Mouse (Mus musculus): ENCODE data around the gene Zfp787.
"Not testable (repeated sequence)": the region's sequence is repeated elsewhere in the genome, so short reads cannot be mapped to it uniquely, and the experiment has no call there.

The Zfp787 gene

GRCm38 (mm10) chr7:6161541-6161940, 5.7 kb upstream of the Zfp787 start:
- no peak for DNase-seq

DNA sequence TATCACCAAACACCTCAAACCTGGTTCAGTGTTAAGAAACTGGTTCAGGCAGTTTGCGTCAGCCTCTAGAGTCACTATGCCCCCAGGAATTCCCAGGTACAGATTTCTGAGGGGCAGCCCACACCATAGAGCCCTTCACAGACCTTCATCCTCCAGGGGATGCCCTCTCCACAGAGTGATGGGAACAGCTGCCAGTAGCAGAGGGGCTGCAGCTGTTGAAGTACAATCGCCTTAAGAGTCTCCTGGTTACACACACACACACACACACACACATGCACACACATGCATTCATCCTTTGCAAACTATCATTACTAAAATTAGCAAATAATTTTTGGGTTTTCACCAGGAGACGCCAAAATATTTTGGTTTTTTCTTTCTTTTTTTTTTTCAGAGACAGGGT, 3.8 kb upstream of the Zfp787 start:
- no peak for DNase-seq

DNA sequence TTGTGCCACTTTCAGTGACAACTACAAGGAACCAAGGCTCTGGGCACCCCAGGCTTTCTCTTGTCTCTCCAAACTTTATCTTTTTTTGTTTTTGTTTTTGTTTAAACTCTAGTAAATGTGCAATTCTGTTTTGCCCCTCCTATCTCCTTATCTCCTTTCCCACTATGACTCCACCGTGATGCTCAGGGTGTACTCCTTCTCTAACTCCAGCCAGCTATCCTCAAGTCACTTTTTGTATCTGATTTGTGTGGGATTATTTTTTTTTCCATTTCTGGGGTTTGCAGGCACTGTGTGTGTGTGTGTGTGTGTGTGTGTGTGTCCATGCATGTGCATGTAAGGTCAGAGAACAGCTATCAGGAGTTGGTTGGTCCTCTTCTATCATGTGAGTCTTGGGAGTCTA, 1.7 kb upstream of the Zfp787 start:
- DNase-seq: no peak

- no peak for DNase-seq
Measured at GRCm38 (mm10) chr7:6156901-6157472, 1.2 kb upstream of the Zfp787 start.

GRCm38 (mm10) chr7:6155031-6155872, 545 bp downstream of the Zfp787 start:
- peak; percentile 85 for DNase-seq

- no peak for DNase-seq
Measured at GRCm38 (mm10) chr7:6154164-6154563, 1.6 kb downstream of the Zfp787 start.

GRCm38 (mm10) chr7:6153131-6153530, 2.7 kb downstream of the Zfp787 start:
- DNase-seq: no peak

DNA sequence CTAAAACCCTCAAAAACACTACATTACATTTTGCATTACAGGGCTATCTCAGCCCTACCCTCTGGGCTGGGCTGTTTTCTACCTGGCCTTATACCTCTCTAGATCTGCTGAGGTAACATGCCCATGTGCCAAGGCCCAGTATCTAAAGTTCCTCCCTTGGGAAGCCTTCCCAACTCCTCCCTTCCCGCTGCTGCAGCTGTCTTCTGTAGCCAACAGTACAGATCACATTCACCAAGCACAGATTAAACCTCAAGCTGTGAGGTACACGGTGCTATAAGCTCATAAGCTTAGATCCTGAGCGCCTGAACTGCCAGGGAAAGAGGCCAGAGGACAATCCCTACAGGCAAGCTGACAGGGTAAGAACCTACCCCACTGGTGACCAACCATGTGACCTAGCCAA, 3.8 kb downstream of the Zfp787 start:
- DNase-seq: no peak

DNA sequence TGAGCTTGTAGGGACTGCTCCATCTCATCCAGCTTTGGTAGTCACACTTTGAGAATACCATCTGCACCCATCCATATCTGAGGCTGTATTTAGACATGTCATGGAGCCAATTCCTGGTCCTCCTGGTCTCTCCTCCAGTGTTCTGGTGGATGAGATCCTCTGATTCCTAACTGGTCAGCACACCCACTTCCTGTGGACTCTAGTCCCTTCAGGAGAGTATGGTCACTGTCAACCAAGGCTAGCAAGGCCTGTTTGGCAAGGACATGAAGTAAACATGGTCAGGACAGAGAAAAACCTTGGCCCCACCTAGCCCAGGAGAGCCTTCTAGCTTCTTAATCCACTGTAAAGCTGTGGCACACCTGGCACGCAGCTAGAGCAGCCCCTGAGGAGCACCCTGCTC, 4.5 kb downstream of the Zfp787 start:
- DNase-seq: no peak

DNA sequence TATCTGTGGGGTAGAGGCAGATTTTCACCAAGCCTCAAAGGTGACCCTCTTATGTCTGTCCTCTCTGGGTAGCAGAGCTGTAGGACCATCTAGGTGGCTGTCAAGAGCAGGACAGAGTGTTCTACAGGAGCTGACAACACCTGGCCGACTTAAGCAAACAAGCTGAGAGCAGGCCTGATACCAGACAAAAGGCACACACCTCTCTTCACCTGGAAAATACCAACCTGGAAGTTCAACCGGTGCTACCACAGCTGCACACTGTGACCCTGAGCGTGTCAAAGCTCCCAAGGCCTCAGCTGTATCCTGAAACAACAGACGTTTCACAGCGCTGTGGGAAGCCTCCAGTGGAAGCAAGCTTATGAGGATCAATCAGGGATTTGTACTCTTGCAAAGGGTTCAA, 8.1 kb downstream of the Zfp787 start:
- DNase-seq: no peak

GRCm38 (mm10) chr7:6146982-6147325, 8.8 kb downstream of the Zfp787 start:
- no peak for DNase-seq

GRCm38 (mm10) chr7:6146194-6146981, 9.4 kb downstream of the Zfp787 start:
- no peak for DNase-seq

DNA sequence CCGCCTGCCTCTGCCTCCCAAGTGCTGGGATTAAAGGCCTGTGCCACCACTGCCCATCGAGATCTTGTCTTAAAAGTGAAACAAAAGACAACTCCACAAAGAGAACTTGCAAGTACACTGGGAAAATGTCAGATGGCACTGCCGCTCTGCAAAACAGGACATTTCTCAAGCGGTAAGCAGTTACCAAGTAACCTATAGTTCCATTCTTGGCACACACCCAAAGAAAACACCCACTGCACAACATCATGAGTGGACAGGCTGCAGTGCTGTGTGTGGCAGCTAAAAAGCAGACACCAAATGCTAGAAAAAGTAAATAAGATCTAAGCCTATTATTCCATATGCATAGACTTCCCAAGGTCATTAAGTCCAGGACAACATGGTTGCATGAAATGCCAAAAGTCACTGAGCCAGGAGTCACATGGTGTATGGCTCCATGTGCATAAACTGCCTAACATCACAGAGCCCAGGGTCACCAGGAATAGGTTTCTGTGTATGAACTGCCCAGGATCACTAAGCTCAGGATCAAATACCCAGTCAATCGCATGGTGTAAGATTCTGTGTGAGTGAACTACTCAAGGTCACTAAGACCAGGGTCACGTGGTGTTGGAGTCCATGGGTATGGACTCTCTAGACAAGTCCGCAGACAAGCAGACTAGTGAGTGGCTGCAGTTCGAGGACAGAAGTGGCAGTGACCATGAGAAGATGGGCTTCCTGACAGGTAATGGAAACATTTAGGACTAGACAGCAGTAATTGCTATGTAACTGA, 10.2 kb downstream of the Zfp787 start:
- no peak for DNase-seq

- DNase-seq: no peak
Measured at GRCm38 (mm10) chr7:6143991-6144531, 11.7 kb downstream of the Zfp787 start.

- DNase-seq: no peak
Measured at GRCm38 (mm10) chr7:6139295-6139694, 16.5 kb downstream of the Zfp787 start.

DNA sequence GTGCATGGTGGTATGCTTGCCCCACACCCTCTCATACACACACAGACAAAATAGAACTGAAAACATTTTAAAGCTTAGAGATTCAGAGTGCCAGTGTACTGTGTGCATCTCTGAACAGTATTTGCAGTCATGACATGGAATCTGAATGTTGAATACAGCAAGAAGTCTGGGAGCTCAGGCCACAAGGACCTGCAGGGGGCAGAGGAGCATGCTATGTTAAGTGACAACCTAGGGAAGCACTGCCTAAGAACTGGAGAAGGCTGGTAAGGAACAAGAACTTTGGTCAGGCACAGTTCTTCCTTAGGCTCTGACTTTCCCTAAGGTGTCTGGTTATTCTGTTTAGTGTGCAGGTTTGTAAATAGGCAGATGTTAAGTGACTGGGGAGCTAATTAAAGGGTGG, 19.3 kb downstream of the Zfp787 start:
- no peak for DNase-seq

DNA sequence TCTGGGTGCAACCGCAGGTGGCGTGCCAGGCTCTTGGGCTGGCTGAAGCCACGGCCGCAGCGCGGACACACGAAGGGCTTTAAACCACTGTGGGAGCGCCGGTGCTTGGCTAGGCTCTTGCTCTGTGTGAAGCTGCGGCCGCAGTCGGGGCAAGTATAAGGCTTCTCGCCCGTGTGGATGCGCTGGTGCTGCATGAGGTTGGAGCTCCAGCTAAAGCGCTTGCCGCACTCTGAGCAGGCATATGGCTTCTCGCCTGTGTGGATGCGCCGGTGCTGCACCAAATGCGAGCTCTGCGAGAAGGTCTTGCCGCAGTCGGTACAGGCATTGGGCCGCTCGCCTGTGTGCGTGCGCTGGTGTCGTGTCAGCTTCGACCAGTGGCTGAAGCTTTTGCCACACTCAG, 23.2 kb downstream of the Zfp787 start:
- DNase-seq: peak; percentile 3

- peak; percentile 2 for DNase-seq
Measured at GRCm38 (mm10) chr7:6130346-6130745, 25.5 kb downstream of the Zfp787 start.

GRCm38 (mm10) chr7:6126690-6127448, 28.9 kb downstream of the Zfp787 start:
- DNase-seq: peak; percentile 83

- not testable (repeated sequence) for DNase-seq
Measured at GRCm38 (mm10) chr7:6121128-6121527, 34.7 kb downstream of the Zfp787 start.

- DNase-seq: not testable (repeated sequence)
Measured at GRCm38 (mm10) chr7:6120104-6120503, 35.7 kb downstream of the Zfp787 start.

DNA sequence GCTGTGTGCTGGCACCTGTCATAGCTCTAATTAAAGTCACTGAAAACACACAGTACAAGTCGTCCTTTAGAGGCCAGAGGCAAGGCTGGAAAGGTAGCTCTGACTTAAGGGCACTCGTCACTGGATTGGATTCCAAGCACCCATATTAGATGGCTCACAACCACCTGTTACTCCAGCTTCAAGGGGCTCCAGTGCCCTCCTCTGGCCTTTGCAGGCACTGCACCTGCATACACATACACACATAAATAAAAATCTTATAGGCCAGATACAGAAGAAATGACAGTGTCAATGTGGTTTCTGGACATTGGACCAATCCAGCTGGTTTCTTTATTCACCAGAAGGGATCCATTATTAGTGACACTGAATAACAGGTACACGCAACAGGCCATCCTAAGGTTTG, 36.3 kb downstream of the Zfp787 start:
- DNase-seq: no peak
